Mouse (Mus musculus) CH12F3 (cell line): ENCODE measurements around the gene Yaf2.

Experiments
- in situ Hi-C: fragments of 300-500 bp; cut with MboI; formaldehyde crosslinking; loops from 2 replicates; pipeline ENCODE4 v1.14.3; 2020; ENCODE audit warnings: low sequenced_read_pairs

Yaf2 gene

DNA sequence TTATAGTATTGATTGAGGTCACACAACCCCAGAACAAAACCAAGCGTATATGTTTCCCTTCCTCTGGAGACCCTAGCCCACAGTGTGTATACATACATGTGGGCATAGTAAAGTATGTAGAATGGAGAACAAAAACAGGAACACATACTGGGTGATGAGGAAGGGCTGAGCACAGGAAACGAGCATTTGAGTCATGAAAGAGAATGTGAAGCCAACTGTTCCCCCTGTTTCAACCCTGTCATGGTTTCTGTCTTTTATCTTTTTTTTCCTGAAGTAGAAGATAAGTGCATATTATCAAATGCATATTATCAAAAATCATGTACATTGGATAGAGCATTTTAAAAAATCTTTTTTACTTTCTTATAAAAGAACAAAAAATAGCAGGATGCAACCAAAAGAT, 49.1 kb downstream of the Yaf2 start:
- in situ Hi-C loops, result no loop called here

- in situ Hi-C loops, result no loop called here
Measured at GRCm38 (mm10) chr15:93285244-93285643, 51.5 kb downstream of the Yaf2 start.

GRCm38 (mm10) chr15:93284326-93284725, 52.4 kb downstream of the Yaf2 start:
- in situ Hi-C loops, result no loop called here

DNA sequence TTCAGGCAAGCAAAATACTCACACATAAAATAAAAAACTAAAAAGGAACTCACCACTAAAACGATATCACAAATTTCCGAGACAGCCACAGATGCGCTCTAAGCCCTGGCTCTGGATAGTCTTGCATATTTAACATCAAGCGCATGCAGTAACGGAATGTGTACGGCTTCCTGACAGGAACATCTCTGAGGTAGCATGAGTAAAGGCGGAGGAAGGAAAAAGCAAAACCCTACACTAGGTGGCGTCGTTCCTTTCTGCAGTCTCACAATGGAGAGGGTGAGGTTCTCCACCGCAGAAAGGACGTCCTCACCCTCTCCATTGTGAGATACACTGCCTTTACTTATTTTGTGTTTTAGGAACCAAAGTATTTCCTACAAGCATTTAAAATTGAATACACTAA, 53.4 kb downstream of the Yaf2 start:
- in situ Hi-C loops, result no loop called here

DNA sequence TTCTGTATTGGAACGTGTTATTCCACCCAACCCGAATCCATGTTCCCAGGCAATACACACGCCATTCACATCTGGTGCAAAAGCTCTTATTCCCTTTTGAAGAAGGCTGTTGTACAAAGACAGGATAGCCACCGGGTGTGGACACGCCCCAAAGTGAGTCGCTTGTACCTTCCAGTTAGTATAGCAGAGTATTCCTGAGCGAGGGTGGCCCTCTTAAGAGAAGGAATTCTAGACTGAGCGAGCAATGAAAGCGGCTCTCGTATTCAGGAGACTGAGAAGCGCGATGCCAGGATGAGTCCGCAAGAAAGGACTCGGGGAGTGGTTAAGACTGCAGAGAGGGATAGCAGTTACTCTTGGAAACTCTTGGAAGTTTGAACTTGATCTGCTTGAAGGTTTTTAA, 60.5 kb downstream of the Yaf2 start:
- in situ Hi-C loops, result no loop called here

DNA sequence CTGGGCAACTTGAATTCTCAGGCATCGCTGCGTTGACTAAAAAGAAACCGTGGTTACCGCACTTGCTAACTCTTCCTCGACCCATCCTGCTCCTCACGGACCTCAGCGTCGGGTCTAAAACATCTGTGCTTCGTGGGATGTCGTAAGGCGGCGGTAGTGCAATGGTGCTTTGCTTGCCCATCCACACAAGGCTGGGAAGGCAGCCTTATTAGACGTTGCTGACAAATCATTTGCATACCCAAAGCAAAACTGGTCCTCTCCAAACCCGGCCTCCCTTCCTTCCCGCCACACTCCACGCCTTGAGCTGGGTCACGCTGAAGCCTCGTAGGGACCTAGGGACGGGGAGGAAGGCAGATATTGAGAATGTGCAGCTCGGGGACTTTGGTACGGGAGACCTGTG, 61.1 kb downstream of the Yaf2 start:
- in situ Hi-C loops, result no loop called here

DNA sequence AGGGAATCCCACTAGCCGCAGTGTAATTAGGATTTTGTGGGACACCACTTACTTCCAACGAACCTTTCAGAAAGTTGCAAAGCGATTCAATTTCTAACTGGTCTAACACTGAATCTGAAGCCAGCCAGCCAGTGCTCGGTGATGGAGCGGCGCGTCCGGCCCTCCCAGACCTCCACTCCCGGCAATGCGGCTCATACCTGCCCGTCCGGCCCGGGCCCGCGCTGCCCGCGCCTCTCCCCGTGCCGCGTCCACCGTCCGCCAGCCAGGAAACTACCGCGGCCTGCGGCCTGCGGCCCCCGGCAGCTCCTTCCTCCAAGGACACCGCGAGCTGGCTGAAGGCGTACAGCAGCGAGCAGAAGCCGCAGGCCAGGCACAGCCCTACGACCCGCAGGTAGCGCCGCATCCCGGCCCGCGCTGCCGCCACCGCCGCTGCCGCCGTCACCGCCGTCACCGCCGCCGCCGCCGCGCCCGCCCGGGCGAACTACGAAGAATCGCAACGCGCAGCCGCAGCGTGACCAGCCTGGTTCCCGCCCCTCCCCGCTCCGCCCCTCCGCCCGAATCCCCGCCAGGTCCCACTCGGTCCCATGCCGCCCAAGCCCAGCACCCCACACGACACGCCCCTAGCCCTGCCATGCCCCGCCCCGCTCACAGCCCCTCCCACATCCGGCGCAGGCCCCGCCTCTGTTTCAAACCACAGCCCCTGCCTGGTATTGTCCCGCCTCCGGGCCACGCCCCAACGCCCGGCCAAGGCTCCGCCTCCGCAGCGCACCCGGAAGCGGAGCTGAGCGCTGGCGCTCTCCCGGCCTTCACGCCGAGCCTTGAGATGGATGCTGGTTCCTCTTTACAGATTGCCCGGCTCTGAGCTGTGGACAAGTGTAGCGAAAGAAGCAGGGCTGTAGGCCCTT, 61.8 kb downstream of the Yaf2 start, which contains the start of gene Gxylt1:
Gene Gxylt1, minus strand, starts transcription at position 501 of the 905 bp plus-strand sequence.
- in situ Hi-C loops, result loop anchor here (25.0 kb wide), 1 partner anchor 937 kb away; no protein-coding TSS in a partner anchor

DNA sequence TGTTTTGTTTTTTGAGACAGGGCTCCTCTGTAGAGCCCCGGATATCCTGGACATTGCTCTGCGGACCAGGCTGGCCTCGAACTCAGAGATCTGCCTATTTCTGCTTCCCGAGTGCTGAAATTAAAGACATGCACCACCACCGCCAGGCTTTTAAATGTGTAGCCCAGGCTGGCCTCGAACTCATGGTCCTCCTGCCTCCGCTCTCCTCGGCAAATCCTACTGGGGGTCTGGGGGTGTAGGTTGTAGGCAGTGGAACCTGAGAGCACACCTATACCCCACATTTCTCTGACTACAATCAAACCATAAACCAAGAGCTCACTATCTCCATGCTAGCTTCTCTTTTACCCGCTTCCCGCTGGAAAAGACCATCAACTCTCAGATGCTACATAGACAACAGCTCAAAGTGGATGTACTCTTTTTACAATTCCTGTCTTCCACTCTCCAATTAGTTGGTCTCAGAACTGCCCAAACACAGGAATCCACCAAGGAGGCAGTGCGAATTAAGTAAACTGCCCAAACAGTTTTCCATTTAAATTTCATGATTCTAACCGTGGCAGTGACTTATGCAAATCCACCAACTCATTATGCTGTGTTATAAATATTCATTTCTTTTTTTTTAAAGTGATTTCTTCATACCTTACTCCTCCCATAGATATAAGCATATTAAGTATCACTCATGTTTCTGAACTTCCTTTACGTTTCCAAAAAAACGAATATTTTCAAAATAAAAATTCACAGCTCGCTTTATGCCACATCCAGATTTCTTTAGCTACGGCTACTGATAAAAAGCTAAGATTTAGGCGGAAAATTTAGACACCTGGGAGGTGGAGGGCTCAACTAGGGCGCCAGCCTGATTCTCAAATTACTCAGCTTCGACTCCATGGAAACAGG, 62.7 kb downstream of the Yaf2 start:
- in situ Hi-C loops, result loop anchor here (25.0 kb wide), 1 partner anchor 938 kb away; no protein-coding TSS in a partner anchor

- in situ Hi-C loops, result loop anchor here (25.0 kb wide), 1 partner anchor 939 kb away; no protein-coding TSS in a partner anchor
Measured at GRCm38 (mm10) chr15:93272948-93273347, 63.8 kb downstream of the Yaf2 start.

GRCm38 (mm10) chr15:93270289-93270855, 66.4 kb downstream of the Yaf2 start:
- in situ Hi-C loops, result loop anchor here (25.0 kb wide), 1 partner anchor 942 kb away; no protein-coding TSS in a partner anchor

GRCm38 (mm10) chr15:93269572-93269971, 67.2 kb downstream of the Yaf2 start:
- in situ Hi-C loops, result loop anchor here (10.0 to 25.0 kb wide), 2 partner anchors 165 to 943 kb away; no protein-coding TSS in a partner anchor

GRCm38 (mm10) chr15:93268001-93268400, 68.7 kb downstream of the Yaf2 start:
- in situ Hi-C loops, result loop anchor here (10.0 to 25.0 kb wide), 2 partner anchors 167 to 944 kb away; no protein-coding TSS in a partner anchor

GRCm38 (mm10) chr15:93267479-93267878, 69.3 kb downstream of the Yaf2 start:
- in situ Hi-C loops, result loop anchor here (10.0 to 25.0 kb wide), 2 partner anchors 167 to 945 kb away; no protein-coding TSS in a partner anchor

GRCm38 (mm10) chr15:93266361-93266760, 70.4 kb downstream of the Yaf2 start:
- in situ Hi-C loops, result loop anchor here (10.0 to 25.0 kb wide), 2 partner anchors 168 to 946 kb away; no protein-coding TSS in a partner anchor

DNA sequence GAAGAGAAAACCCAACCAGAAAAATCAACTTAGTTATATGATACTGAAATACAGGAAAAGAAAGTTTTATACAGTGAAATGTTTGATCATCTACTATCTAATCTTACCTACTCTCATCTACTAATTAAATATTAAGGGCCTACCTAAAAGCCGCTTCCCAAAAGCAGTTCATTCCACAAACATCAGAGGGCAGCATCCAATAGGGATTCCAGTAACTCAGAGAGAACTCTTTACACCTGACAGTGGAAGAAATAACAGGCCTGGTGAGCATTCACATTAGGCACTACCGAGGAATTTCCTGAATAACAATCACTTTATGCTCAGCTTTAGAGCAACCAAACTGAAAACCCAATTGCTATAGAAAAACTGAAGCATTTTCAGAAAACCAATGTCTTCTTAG, 71.0 kb downstream of the Yaf2 start:
- in situ Hi-C loops, result loop anchor here (10.0 to 25.0 kb wide), 2 partner anchors 169 to 947 kb away; no protein-coding TSS in a partner anchor

- in situ Hi-C loops, result loop anchor here (10.0 to 25.0 kb wide), 2 partner anchors 170 to 947 kb away; no protein-coding TSS in a partner anchor
Measured at GRCm38 (mm10) chr15:93265231-93265630, 71.5 kb downstream of the Yaf2 start.

DNA sequence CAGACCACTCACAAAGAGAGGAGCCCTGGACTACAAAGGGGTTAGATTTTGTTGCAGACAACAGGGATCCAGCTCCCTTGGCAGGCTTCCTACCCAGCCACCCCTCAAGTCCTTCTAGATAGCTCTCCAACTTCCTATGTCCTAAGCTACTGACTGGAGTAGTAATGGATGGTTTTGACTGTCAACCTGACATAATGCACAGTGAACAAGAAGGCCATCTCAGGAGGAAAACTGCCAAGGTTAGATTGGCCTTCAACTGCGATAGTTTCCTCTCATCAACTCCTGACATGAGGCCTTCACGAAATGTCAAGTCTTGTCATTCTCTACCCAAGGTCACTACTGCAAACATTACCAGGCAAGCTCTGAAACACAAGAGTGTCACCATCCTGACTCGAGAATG, 72.5 kb downstream of the Yaf2 start:
- in situ Hi-C loops, result loop anchor here (10.0 to 25.0 kb wide), 2 partner anchors 171 to 948 kb away; no protein-coding TSS in a partner anchor

DNA sequence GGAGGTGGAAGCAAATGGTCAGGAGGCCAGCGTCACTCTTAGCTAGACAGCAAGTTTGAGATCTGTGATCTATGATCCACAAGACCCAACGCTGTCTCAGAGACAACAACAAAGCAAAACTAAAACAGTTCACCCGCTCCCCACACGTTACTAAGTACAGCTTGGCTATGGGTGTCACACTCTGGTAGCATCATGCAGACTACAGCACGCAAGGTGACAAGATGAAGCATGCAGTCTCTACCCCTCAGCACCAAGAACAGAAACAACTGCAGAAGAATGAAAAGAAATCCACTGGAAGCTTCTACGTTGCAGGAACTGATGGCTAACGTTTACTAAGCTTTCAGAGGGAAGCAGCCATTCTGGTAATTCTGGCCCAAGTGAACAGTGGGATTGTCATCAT, 73.2 kb downstream of the Yaf2 start:
- in situ Hi-C loops, result loop anchor here (10.0 to 25.0 kb wide), 2 partner anchors 171 to 949 kb away; no protein-coding TSS in a partner anchor

- in situ Hi-C loops, result loop anchor here (10.0 to 25.0 kb wide), 2 partner anchors 172 to 949 kb away; no protein-coding TSS in a partner anchor
Measured at GRCm38 (mm10) chr15:93262818-93263217, 73.9 kb downstream of the Yaf2 start.

DNA sequence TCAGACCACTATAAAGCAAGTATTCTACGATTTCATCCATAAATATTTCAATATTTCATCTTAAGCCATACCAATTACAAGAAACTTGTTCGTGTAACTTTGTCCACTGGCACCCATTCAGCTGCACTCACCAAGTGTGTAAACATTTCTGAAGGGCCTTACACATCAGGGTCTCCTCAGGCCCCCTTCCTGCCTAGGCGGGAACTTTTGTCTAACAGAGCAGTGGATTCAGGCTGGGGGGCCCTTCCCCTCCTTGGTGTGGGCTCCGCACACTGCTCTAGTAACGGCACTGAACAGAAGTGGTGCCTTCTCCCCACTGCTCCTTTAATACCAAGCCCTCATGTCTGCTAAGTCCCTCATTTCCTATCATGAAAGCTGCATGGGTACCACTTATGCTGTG, 74.5 kb downstream of the Yaf2 start:
- in situ Hi-C loops, result loop anchor here (10.0 to 25.0 kb wide), 2 partner anchors 173 to 950 kb away; no protein-coding TSS in a partner anchor
